Mouse (Mus musculus) ES-E14 (cell line): ENCODE measurements around the gene Rmi1.

Source experiments
- CHD2 ChIP-seq: IDR thresholded peaks from 2 replicates; pipeline ENCODE4 v1.6.1; 2014; ENCODE audit warnings: mild to moderate bottlenecking, low read depth, low read length, inconsistent platforms
- MAFK ChIP-seq: IDR thresholded peaks from 2 replicates; pipeline ENCODE4 v1.6.1; 2014; ENCODE audit warnings: mild to moderate bottlenecking, low read depth, low read length, inconsistent platforms; ENCODE audit not compliant: insufficient read depth
- ZNF384 ChIP-seq: IDR thresholded peaks from 2 replicates; pipeline ENCODE4 v1.6.1; 2012; ENCODE audit warnings: low read depth, low read length, inconsistent platforms

- TF ChIP-seq MAFK (no peak), CHD2 (no peak), ZNF384 (no peak; the same call in none of the 2 replicates)
These were observed 17.7 kb upstream of the Rmi1 start for GRCm38 (mm10) chr13:58384371-58384770.
